Mouse (Mus musculus) CH12F3 (cell line): ENCODE data around the gene Acer2.

Experiments used
- in situ Hi-C: fragments of 300-500 bp; cut with MboI; formaldehyde crosslinking; loops from 2 replicates; pipeline ENCODE4 v1.14.3; 2020; ENCODE audit warnings: low sequenced_read_pairs

Acer2 gene

DNA sequence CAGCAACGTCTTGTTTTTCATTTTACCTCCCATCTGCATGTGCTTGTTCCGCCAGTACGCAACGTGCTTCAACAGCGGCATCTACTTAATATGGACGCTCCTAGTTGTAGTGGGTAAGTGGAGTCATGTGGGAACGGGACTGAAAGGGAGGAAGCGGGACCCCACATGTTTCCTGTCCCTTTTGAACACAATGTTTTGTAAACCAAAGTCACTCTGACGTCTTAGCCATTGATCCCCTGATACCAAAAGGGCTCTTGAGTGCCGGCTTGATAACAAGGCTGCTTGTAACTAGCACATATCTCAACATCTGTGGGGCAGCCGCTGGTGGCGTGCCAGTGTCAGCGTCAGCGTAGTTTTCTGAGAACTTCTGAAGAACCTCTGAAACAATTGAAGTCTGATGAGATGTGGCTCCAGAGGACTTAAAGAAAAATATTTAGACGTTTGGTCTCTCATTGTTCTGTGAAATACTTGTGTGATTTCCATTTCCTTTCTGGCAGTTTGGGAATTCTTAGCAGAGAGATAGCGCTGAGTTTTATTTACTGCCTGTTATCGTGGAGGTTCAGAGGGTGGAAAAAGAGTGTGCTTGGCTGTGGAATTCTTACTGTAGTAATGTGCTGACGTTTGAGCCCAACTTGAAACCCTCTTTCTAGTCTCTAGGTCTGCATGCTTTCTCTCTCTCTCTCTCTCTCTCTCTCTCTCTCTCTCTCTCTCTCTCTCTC lies 12.1 kb downstream of the Acer2 start:
- in situ Hi-C loops, result no loop called here

DNA sequence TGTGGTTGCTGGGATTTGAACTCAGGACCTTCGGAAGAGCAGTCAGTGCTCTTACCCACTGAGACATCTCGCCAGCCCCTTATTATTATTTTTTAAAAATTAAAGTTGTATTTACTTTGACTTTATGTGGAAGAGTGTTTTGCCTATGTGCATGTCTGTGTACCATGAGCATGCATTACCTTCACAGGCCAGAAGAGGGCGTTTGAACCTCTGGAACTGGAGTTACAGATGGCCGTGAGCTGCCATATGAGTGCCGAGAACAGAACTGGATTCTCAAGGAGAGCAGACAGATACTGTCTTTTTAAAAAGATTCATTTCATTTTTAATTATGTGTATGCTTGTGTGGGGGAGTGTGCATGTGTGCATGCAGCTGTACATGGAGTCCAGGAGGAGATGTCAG lies 13.7 kb downstream of the Acer2 start:
- in situ Hi-C loops, result no loop called here

DNA sequence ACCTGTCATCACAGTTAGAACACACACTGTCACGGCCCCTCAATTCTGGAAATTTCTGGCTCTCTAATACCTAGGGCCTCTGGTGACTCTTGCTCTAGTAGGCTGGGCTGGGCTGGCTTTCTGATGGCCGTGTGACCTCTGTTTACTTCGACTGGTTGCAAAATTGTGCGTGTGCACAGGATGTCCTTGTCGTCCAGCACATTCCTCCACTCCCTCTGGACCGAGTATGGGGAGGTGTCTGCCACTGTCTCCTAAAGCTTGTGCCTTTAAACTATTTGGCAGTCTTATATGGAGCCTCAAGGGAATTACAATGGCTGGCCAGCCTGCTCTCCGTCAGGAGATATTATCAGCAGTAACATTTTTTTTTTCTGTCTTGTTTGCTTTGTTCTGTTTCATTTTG lies 23.2 kb downstream of the Acer2 start:
- in situ Hi-C loops, result no loop called here

DNA sequence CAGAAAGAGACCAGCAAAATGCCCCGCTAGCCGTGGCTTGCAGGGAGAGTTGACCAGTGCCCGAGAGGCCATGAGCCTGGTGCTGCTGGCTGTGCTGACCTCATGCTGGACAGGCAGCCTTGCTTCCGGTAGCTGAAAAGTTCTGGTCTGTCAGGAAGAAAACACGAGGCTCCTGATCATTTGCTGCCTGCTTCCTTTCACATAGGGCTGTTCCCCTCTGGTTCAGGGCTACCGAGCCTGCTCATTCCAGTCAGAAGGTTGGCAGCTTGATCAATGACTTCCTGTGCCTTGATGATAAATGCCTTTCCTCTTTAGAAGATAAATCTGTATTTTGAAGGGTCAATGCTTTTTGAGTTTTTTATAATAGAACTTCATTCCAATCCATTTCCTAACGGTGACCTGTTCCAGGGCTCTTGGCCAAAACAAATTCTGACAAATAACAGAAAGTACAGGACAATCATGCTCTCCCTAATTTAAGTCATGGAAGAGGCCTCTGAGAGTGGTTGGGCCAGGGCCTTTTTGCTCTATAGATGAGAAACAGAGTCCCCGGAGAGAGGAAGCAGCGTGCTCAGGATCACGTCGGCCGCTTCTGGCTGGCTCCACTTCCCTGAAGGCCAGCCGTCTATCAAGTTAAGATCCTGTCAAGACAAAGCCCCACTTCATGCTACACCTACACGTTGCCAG lies 24.7 kb downstream of the Acer2 start:
- in situ Hi-C loops, result no loop called here

DNA sequence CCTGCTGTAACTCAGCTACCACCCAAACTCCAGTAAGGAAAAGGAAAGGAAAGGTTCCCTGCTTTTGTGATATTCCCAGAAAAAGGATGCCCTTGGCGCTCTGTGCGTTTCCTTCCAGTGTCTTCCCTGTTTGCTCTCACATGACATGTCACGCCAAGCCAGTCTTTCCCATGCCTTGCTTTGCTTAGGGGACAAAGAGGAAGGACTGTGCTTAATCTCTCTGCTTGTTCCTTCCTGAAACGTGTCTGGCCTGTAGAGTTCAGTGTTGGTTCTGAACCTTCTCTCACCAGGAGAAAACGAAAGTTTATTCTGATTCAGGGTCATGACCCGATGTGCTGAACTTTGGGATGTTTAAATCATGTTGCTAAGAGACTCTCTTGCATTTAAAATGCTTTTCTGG lies 28.2 kb downstream of the Acer2 start:
- in situ Hi-C loops, result no loop called here

DNA sequence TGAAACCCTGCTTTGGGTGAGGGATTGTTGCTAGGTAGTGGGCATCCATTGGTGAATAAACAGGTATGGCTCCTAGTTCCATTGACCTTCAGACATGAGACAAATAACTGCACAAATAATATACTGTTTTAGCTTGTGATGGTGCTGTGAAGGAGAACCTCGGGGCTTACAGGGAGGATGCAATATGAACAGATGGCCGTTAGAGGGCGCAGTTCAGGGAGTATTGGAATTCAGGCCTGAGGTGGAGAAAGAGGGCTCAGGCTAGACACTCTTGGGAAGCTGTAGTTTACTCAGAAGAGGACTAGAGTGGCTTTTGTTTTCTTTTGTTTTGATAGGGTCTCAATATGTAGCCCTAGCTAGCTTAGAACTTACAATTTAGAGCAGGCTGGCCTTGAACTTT lies 30.8 kb downstream of the Acer2 start:
- in situ Hi-C loops, result no loop called here

DNA sequence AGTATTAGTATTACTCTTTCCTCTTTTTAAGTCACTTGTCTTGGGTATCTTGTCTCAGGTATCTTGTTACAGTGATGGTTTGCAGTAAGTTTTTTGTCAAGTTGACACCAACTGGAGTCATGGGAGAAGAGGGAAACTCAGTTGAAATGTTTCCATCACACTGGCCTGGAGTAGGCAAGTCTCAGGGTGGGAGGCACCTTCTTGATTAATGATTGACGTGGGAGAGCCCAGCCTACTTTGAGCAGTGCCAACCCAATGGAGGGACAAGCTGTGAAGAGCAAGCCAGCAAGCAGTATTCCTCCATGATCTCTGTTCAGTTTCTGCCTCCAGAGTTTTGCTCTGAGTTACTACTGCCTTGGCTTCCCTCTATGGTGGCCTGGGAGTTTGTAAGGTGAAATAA lies 31.7 kb downstream of the Acer2 start:
- in situ Hi-C loops, result no loop called here

DNA sequence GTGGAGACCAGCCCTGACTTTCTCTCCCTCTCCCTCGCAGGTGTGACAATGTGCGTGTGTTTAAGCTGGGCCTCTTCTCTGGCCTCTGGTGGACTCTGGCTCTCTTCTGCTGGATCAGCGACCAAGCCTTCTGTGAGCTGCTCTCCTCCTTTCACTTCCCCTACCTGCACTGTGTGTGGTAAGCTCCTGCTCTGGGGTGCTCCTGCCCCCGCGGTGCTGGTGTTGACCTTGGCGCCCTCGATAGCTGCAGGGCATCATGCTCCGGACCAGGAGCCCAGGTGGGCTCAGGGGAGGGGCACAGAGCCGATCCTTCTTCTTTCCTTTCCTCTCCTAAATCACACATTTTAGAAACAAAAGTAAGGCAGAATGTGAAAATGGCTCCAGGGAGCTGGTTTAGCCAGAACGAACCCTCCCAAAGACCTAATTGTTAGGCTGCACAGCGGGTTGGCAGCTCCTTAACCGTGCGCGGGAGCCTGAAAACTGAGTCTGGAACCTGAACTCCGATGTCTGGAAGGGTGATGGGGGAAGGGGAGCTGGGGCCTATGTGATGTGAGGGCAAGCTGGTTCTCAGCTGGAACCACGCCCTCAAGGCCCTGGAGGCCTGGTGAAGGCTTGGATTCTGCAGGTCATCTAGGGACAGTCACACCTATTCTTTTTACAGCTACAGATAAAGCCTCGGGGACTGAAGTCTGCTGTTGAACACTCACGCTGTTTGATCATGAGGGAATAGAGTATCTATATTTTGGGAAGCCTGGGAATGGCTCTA lies 37.6 kb downstream of the Acer2 start:
- in situ Hi-C loops, result no loop called here

DNA sequence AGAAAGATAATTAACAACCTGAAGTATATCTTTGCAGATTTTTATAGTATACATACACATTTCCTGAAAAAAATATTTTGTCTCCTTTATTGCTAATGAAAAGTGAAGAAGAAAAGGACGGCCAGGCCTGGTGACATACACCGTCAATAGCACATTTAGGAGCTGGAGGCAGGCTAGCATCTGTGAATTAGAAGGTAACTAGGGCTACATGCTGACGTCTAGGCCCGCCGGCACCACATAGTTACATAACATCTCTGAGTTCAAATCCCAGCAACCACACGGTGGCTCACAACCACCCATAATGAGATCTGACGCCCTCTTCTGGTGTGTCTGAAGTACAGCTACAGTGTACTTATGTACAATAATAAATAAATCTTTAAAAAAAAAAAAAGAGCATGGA lies 38.6 kb downstream of the Acer2 start:
- in situ Hi-C loops, result no loop called here

DNA sequence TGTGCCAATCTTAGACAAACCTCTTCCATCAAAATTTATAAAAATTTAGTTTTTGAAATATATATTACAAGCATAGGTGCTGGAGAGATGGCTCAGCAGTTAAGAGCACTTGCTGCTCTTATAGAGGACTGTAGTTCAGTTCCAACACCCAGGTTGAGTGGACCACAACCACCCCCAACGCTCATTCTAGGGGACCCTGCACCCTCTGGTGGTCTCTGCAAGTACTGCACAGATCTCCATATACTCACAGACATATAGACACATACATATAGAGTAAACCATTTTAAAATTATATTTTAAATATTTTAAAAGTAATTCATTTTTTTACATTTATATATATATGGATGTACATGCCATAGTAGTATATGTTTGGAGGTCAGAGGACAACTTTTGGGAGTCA lies 41.9 kb downstream of the Acer2 start:
- in situ Hi-C loops, result no loop called here

DNA sequence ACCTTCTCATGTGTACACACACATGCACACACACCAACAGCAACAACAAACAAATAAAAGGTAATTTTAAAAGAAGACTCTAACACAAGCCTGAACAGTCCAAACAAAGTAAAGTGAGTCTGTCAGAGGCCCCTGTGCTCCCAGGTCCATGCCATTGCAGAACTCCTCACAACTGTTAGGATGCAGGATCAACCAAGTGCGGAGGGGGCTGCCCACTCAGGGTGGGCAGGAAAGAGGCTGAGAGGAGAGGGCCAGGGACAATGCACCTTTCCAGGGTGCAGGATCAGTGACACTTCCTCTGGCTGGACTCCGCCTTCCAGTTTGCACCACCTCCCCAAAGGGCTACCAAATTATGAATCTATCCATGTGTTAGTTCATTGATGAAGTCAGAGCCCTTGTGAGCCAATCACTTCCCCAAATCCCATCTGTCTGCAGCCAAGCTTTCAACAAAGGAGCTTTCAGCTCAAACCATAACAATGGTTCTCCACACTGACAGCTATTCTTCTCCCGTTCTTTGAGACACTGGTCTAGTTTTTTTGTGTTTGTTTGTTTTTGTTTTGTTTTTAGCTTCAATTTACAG lies 49.4 kb downstream of the Acer2 start:
- in situ Hi-C loops, result no loop called here

DNA sequence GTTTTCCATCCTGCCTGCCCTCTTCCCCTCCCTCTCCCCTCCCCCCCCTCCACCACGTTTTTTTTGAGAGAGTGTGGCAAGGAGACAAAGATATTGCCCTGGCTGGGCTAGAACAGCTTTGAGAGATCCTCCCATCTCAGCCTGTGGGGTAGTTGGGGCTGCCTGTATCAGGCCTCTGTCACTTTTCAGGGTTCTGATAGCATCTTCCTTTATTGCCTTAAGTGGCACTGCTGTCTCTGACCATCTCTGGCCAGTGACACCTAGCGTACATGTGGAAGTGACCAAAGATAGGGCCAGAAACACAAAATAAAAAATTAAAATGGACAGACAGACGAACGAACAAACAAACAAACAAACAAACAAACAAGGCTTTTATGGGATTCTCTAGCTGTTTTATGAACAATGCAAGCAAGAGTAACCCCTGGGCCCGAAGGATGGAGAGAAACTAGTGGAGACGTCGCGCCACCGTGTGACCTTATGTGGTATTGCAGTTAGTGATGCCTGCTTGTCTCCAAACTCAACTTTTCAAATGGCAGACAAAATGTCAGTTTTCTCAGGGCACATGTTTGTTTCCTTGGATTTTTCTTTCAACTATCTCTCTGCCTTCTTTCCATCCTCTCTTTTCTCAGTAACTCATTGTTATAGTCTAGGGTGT lies 50.7 kb downstream of the Acer2 start:
- in situ Hi-C loops, result no loop called here

DNA sequence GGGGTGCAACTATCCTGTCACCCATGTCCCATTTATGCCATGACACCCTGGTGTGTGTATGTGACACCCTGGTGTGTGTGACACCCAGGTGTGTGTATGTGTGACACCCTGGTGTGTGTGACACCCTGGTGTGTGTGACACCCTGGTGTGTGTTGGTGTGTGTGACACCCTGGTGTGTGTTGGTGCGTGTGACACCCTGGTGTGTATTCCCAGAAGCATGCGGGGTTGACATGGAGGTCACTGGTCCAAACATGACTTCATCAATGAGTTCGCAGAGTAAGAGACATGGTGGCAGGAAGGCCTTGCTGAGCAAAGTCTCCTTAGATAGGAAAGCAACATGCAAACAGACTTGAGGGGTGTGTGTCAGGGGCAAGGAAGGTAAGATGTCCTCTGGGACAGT lies 52.8 kb downstream of the Acer2 start:
- in situ Hi-C loops, result no loop called here

DNA sequence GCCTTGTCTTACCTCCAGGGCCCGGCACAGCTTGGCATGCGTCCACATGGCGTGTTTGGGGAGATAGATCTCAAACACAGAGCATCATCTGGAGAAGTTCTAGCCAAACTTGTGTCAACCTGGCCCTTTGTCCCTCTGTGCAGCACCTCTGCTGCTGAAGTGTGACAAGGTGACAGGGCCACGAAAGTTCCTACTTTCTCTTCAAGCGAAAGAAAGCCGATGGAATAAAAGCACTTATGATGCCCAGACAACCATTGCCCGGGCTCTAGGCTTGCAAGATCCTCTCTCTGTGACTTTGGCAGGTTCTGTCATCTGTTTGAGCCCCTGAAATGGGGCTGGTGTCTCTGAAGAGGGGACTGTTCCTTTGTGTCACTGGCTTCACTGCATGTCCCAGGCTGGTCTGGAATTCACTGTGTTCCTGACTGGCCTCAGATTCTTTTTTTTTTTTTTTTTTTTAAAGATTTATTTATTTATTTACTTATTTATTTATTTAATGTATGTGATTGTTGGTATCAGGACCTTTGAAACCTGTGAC lies 56.0 kb downstream of the Acer2 start:
- in situ Hi-C loops, result no loop called here

DNA sequence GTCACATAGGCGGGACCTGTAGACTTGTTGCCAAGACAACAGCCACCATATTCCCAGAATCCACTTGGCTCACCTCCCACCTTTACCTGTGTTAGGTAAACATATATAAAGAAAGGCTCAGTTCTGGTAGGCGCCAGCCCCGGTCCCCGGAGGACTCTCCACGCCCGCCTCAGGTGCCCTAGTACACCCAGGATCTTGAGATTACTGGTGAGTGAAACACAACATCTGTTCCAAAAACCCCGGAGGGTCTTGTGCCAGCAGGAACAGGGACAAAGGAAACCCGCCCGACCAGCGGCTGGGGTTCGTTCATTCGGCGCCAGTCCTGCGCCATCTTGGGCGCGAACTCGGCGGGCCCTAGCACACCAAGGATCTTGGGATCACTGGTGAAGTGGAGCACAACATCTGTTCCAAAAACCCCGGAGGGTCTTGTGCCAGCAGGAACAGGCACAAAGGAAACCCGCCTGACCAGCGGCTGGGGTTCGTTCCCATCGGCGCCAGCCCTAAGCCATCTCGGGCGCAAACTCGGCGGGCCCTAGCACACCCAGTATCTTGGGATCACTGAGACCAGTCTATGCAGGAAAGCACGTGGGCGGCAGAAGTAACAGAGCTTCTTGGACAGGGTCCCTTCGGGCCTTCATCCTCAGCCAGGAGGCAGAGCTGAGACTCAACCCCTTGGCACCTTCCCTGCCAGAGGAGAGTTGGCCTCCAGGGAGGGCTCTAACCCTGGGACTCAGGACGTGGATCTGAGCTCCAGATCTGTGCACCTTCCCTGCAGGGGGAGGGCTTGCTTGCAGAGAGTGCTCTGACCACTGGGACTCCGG lies 56.6 kb downstream of the Acer2 start:
- in situ Hi-C loops, result no loop called here

DNA sequence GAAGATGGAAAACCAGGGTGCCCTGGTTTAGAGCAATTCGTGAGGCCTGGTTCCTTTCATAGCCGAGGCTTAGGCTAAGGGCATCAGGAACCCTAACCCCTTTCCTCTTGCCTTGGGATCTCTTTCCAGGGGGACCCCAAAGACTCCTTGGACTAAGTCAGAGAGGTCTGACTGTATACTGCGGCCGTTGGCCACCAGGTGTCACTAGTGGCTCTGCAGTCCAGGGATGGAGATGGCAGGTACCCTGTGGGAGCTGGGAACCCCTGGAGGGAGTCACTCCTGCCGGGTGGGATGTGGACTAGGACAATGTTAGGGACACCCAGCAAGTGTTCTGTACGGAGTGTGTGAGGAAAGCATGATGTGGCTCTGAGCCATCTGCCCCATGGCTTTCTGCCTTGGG lies 58.8 kb downstream of the Acer2 start:
- in situ Hi-C loops, result no loop called here

DNA sequence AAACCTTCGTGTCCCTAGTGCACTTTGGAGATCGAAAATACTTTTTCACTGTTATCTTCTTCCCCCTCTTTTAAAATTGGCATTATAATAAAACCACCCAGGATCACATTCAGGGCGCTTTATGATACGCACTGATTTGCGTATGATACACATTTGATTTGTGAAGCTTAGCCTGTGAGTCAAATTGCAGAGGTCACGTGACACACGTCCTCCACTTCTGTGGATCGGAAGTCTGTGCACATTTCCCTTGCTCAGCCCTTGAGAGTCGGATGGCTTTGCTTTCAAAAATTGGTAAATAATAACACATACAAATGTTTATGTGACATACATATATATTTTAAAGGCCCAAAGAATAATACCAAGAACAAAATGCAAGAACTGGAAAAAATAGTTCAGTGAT lies 62.0 kb downstream of the Acer2 start:
- in situ Hi-C loops, result no loop called here

DNA sequence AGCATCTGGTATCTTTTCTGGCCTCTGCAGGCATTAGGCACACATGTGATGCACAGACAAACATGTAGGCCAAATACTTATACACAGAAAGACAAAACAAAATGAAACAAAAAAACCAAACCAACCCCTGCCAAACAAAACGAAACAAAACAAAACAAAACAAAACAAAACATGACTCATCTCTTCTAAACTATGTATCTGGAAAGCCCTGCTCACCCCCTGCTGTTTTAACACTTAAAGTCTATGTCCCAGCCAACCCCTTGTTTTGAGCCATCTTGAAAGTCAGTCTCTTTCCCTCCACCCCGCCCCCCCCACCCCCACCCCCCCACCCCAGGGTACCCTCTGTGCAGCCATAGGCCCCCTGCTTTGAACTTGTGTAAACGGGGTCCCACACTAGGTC lies 62.5 kb downstream of the Acer2 start:
- in situ Hi-C loops, result no loop called here

DNA sequence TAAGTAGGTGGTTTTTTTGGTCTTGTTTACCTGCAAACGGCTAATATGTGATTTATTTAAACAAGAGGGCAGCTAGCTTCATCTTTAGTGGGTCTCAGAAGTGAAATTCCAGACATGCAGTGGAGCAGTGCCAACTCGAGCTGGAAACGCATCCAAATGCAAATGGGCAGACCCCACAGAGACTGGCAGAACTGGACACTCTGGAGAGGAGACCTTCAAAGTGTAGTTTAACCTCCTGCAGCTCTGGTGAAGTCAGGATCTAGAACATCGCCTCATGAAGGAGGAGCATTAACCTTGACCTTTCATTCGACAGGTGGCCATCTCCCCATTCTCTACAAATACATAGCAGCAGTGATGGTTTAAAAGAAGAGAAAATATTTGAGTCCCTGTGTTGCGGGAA lies 68.5 kb downstream of the Acer2 start:
- in situ Hi-C loops, result no loop called here

DNA sequence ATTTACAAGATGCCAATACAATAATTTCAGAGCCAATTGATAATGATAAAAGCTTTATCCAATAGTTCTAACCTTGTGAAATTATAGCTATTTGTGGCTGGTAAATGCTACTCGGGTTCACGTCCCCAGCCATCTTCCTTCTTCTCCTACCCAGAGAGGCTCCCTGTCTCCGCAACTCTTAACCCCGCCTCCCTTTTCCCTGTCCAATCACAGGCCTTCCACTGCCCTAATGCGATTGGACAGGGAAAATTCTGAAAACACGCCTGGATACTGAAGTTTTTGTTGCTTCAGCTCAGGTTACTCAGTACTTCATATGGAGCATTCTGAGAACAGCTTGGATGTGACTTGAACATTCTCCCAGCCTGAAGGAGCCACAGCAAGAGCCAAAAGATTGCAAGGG lies 69.1 kb downstream of the Acer2 start:
- in situ Hi-C loops, result no loop called here
